Mouse (Mus musculus): ENCODE results near the gene Lamtor1. TPM values are rescaled to one million over a fixed set of nuclear protein-coding genes. Genes with fewer than 3 reads are reported as not detected.

Lamtor1 gene
- 141 and 147 TPM in 2 replicates for polyA plus RNA-seq (2016; fragmentation: Nextera tagmentation; extraction: Ambion mirVana)

DNA sequence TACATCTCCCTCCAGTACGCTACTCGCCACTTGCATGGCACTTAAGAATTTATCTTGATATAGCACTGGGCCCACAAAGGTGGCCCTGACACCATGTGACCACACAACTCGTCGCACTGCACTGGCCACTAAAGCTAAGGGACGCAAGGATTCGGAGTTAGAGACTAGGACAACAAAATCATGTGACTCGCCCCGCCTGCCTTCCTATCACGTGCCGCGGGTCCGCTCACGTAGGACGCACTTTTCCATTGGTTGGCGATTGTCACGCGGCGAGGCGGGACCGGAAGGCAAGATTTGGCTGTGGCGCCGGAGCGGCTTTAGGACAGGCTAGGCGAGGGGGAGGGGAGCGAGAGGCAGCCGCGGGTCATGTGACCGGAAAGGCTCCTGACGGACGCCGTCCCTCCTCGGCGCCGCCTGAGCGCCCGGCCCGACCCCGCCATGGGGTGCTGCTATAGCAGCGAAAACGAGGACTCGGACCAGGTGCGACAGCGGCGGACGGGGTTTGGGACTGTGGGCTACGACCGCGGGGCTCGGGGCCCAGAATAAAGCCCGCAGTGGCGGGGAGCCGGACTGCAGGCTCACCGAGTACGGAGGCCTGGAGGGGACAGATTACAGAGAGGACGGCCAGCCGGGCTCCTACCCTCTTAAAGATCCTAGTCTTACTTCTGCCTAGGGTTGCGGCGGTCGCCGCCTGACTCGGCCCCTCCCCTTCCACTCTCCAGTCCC lies at the start of gene Lamtor1:
Gene Lamtor1, plus strand, starts transcription at position 344 of the 726 bp plus-strand sequence.
- H3K9ac ChIP-seq (replicated peaks), result peak within 1 kb of the TSS; percentile 90
- H3K36me3 ChIP-seq, result peaks cover 33% of the 10 kb centered on the region
- peak within 1 kb of the TSS; percentile 77 for H3K4me3 ChIP-seq (replicated peaks)
- peak within 1 kb of the TSS; percentile 74 for H3K4me2 ChIP-seq
- peak within 1 kb of the TSS; percentile 97 for H3K27ac ChIP-seq
- H3K4me1 ChIP-seq (replicated peaks), result peaks cover 8% of the 10 kb centered on the region; the same call in 1 of the 2 replicates
- WGBS, result under 1% methylated on average over 61 of the region's 61 CpGs
- ATAC-seq (ENCODE audit: insufficient number of reproducible peaks, insufficient read depth, low FRiP score, low TSS enrichment, low read depth), result peak; percentile 97
- no peaks in the 10 kb centered on the region for H3K9me3 ChIP-seq
- no peaks in the 10 kb centered on the region for H3K27me3 ChIP-seq

- Histone ChIP-seq H3K4me2 (no peak within 1 kb of the TSS), H3K36me3 (no peaks in the 10 kb centered on the region), H3K9me3 (no peaks in the 10 kb centered on the region), H3K27ac (no peak within 1 kb of the TSS), H3K27me3 (no peaks in the 10 kb centered on the region), H3K4me1 (replicated peaks) (no peaks in the 10 kb centered on the region), H3K9ac (replicated peaks) (no peak within 1 kb of the TSS), H3K4me3 (replicated peaks) (no peak within 1 kb of the TSS)
- WGBS, result 93% methylated on average over 4 of the region's 4 CpGs
- ATAC-seq (ENCODE audit: insufficient number of reproducible peaks, insufficient read depth, low FRiP score, low TSS enrichment, low read depth), result no peak
Measured at GRCm38 (mm10) chr7:101857094-101857493, 48.6 kb upstream of the Lamtor1 start, which contains the start of gene Folr2. Gene Folr2, minus strand, starts transcription at chr7:101857194.

DNA sequence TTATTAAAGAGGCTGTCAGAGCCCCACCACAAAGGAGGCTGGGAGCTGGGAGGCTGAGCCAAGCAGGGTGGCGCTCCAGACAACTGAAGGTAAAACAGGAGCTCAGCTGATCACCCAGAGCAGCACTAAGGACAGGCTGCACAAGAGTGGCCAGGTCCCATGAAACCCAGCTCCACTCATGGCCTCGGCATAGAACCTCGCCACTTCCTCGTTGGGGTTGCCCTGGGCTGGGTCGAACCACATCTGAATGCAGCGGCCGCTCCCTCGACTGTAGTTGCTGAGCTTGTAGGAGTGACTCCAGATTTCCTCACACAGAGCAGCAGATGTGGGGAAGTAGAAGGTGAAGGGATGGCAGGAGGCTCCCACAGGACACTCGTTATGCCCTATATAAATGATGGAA lies 47.3 kb upstream of the Lamtor1 start:
- Histone ChIP-seq H3K9ac (replicated peaks) (no peak overlapping the region), H3K36me3 (no peaks in the 10 kb centered on the region), H3K27ac (no peak overlapping the region), H3K9me3 (no peaks in the 10 kb centered on the region), H3K4me2 (no peak overlapping the region), H3K4me1 (replicated peaks) (no peaks in the 10 kb centered on the region), H3K27me3 (no peaks in the 10 kb centered on the region), H3K4me3 (replicated peaks) (no peak overlapping the region)
- ATAC-seq (ENCODE audit: insufficient number of reproducible peaks, insufficient read depth, low FRiP score, low TSS enrichment, low read depth), result no peak
- WGBS, result 80% methylated on average over 9 of the region's 9 CpGs

- Histone ChIP-seq H3K9me3 (no peaks in the 10 kb centered on the region), H3K27me3 (no peaks in the 10 kb centered on the region), H3K4me2 (no peak overlapping the region), H3K36me3 (no peaks in the 10 kb centered on the region), H3K9ac (replicated peaks) (no peak overlapping the region), H3K4me3 (replicated peaks) (no peak overlapping the region), H3K4me1 (replicated peaks) (no peaks in the 10 kb centered on the region), H3K27ac (no peak overlapping the region)
- no peak for ATAC-seq (ENCODE audit: insufficient number of reproducible peaks, insufficient read depth, low FRiP score, low TSS enrichment, low read depth)
Measured at GRCm38 (mm10) chr7:101860978-101861377, 44.7 kb upstream of the Lamtor1 start.

DNA sequence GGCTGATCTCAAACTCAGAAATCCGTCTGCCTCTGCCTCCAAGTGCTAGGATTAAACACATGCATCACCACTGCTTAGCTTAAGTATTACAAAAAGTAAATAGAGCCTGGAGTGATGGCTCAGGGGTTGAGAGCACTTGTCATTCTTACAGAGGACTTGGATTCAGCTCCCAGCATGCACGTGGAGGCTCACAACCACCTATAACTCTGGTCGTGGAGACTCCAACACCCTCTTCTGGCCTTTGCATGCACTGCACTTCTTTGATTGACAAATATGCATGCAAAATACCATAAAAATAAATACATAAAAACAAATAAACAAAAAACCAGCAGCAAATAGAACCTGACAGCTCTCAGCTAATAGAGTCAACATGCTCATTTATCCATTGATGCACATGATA lies 43.4 kb upstream of the Lamtor1 start:
- no peaks in the 10 kb centered on the region for H3K27me3 ChIP-seq
- H3K27ac ChIP-seq, result no peak overlapping the region
- 63% methylated on average over 3 of the region's 3 CpGs for WGBS
- H3K36me3 ChIP-seq, result no peaks in the 10 kb centered on the region
- ATAC-seq (ENCODE audit: insufficient number of reproducible peaks, insufficient read depth, low FRiP score, low TSS enrichment, low read depth), result no peak
- H3K9ac ChIP-seq (replicated peaks), result no peak overlapping the region
- H3K4me1 ChIP-seq (replicated peaks), result no peaks in the 10 kb centered on the region
- H3K4me3 ChIP-seq (replicated peaks), result no peak overlapping the region
- H3K9me3 ChIP-seq, result no peaks in the 10 kb centered on the region
- H3K4me2 ChIP-seq, result no peak overlapping the region

- H3K4me3 ChIP-seq (replicated peaks), result no peak within 1 kb of the TSS
- H3K4me1 ChIP-seq (replicated peaks), result no peaks in the 10 kb centered on the region
- H3K9ac ChIP-seq (replicated peaks), result no peak within 1 kb of the TSS
- 72% methylated on average over 3 of the region's 3 CpGs for WGBS
- H3K4me2 ChIP-seq, result no peak within 1 kb of the TSS
- no peaks in the 10 kb centered on the region for H3K36me3 ChIP-seq
- no peak for ATAC-seq (ENCODE audit: insufficient number of reproducible peaks, insufficient read depth, low FRiP score, low TSS enrichment, low read depth)
- H3K27ac ChIP-seq, result no peak within 1 kb of the TSS
- H3K27me3 ChIP-seq, result no peaks in the 10 kb centered on the region
- no peaks in the 10 kb centered on the region for H3K9me3 ChIP-seq
Measured at GRCm38 (mm10) chr7:101863415-101863814, 42.3 kb upstream of the Lamtor1 start, which contains the start of gene Anapc15. Gene Anapc15, plus strand, starts transcription at chr7:101863715.

GRCm38 (mm10) chr7:101866491-101867265 lies 39.0 kb upstream of the Lamtor1 start:
- no peak overlapping the region for H3K27ac ChIP-seq
- H3K36me3 ChIP-seq, result no peaks in the 10 kb centered on the region
- no peaks in the 10 kb centered on the region for H3K9me3 ChIP-seq
- no peak for ATAC-seq (ENCODE audit: insufficient number of reproducible peaks, insufficient read depth, low FRiP score, low TSS enrichment, low read depth)
- H3K4me2 ChIP-seq, result no peak overlapping the region
- H3K27me3 ChIP-seq, result no peaks in the 10 kb centered on the region
- H3K4me1 ChIP-seq (replicated peaks), result no peaks in the 10 kb centered on the region
- 82% methylated on average over 11 of the region's 11 CpGs for WGBS
- H3K4me3 ChIP-seq (replicated peaks), result no peak overlapping the region
- no peak overlapping the region for H3K9ac ChIP-seq (replicated peaks)

DNA sequence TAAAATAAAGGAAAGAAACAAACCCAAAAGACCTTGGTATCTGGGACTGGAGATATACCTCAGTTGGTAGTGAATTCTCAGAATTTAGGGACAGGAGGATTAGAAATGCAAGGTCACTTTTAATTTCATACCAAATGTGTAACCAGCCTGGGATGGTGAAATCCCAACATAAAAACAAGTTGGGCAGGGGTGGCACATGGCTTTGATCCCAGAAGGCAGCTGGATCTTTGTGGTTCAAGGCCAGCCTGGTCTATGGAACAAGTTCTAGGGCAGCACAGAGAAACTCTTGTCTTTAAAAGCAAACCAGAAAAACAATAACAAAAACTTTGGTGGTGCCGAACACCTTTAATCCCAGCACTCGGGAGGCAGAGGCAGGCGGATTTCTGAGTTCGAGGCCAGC lies 38.2 kb upstream of the Lamtor1 start:
- Histone ChIP-seq H3K4me1 (replicated peaks) (no peaks in the 10 kb centered on the region), H3K4me3 (replicated peaks) (no peak overlapping the region), H3K9me3 (no peaks in the 10 kb centered on the region), H3K36me3 (no peaks in the 10 kb centered on the region), H3K9ac (replicated peaks) (no peak overlapping the region), H3K27ac (no peak overlapping the region), H3K27me3 (no peaks in the 10 kb centered on the region), H3K4me2 (no peak overlapping the region)
- WGBS, result 95% methylated on average over 4 of the region's 4 CpGs
- no peak for ATAC-seq (ENCODE audit: insufficient number of reproducible peaks, insufficient read depth, low FRiP score, low TSS enrichment, low read depth)

- no peak for ATAC-seq (ENCODE audit: insufficient number of reproducible peaks, insufficient read depth, low FRiP score, low TSS enrichment, low read depth)
- WGBS, result 83% methylated on average over 13 of the region's 13 CpGs
- no peak overlapping the region for H3K4me3 ChIP-seq (replicated peaks)
- H3K4me1 ChIP-seq (replicated peaks), result no peaks in the 10 kb centered on the region
- no peaks in the 10 kb centered on the region for H3K27me3 ChIP-seq
- H3K9ac ChIP-seq (replicated peaks), result no peak overlapping the region
- H3K4me2 ChIP-seq, result no peak overlapping the region
- no peaks in the 10 kb centered on the region for H3K36me3 ChIP-seq
- H3K27ac ChIP-seq, result no peak overlapping the region
- H3K9me3 ChIP-seq, result no peaks in the 10 kb centered on the region
Measured at GRCm38 (mm10) chr7:101868241-101869162, 37.2 kb upstream of the Lamtor1 start.

GRCm38 (mm10) chr7:101869163-101869500 lies 36.6 kb upstream of the Lamtor1 start:
- WGBS, result 75% methylated on average over 7 of the region's 7 CpGs

GRCm38 (mm10) chr7:101870629-101871028 lies 35.1 kb upstream of the Lamtor1 start, which contains the start of gene Folr1:
Gene Folr1, minus strand, starts transcription at chr7:101870788.
- Histone ChIP-seq H3K9ac (replicated peaks) (no peak within 1 kb of the TSS), H3K4me2 (no peak within 1 kb of the TSS), H3K4me3 (replicated peaks) (no peak within 1 kb of the TSS), H3K36me3 (no peaks in the 10 kb centered on the region), H3K27ac (no peak within 1 kb of the TSS), H3K4me1 (replicated peaks) (no peaks in the 10 kb centered on the region), H3K9me3 (no peaks in the 10 kb centered on the region), H3K27me3 (no peaks in the 10 kb centered on the region)
- 47% methylated on average over 2 of the region's 2 CpGs for WGBS
- ATAC-seq (ENCODE audit: insufficient number of reproducible peaks, insufficient read depth, low FRiP score, low TSS enrichment, low read depth), result no peak

More at GRCm38 (mm10) chr7:101869163-101869500, 36.6 kb upstream of the Lamtor1 start:
- Histone ChIP-seq H3K9me3 (no peaks in the 10 kb centered on the region), H3K36me3 (no peaks in the 10 kb centered on the region), H3K27me3 (no peaks in the 10 kb centered on the region), H3K9ac (replicated peaks) (no peak overlapping the region), H3K4me2 (no peak overlapping the region), H3K4me3 (replicated peaks) (no peak overlapping the region), H3K4me1 (replicated peaks) (no peaks in the 10 kb centered on the region), H3K27ac (no peak overlapping the region)
- no peak for ATAC-seq (ENCODE audit: insufficient number of reproducible peaks, insufficient read depth, low FRiP score, low TSS enrichment, low read depth)
